In genomic region chr6:51585980-51586379, GRCm38 (mm10) we compare ENCODE assay signal across 8 mouse cellular contexts.
DNase-seq lines count a peak whose midpoint lies in the region; ATAC-seq and TF ChIP-seq lines count a peak whose summit lies in the region.

No protein-coding gene starts in this region.

- H3K36me3 ChIP-seq in forebrain, embryonic 16.5 days (ENCODE audit: control insufficient read depth, insufficient read depth) = no peaks in the 10 kb centered on the region
- H3K36me3 ChIP-seq in limb, embryonic 14.5 days (ENCODE audit: control insufficient read depth, insufficient read depth, low read length) = no peaks in the 10 kb centered on the region
- H3K36me3 ChIP-seq in thymus, adult 2 months (ENCODE audit: control insufficient read depth, insufficient read depth, low read length) = no peaks in the 10 kb centered on the region

- peak; percentile 58 for ATAC-seq in forebrain, embryonic 16.5 days
- ATAC-seq in limb, embryonic 14.5 days (ENCODE audit: low FRiP score, low read depth) = peak; percentile 39; the same call in 1 of the 2 replicates

- no peak for TF ChIP-seq CTCF in thymus, adult 2 months (IDR thresholded peaks at IDR 0.05; ENCODE audit: borderline replicate concordance, control insufficient read depth, extremely low read depth, insufficient read depth, low read length, poor library complexity)

- no peak overlapping the region for H3K27ac ChIP-seq in forebrain, embryonic 16.5 days (ENCODE audit: low read length)
- H3K27ac ChIP-seq in limb, embryonic 14.5 days (replicated peaks; ENCODE audit: low read depth, low read length) = no peak overlapping the region
- no peak overlapping the region for H3K27ac ChIP-seq in thymus, adult 2 months (ENCODE audit: control insufficient read depth, insufficient read depth, low read length)

- H3K9me3 ChIP-seq in forebrain, embryonic 16.5 days (ENCODE audit: control insufficient read depth, low read length) = no peaks in the 10 kb centered on the region
- no peaks in the 10 kb centered on the region for H3K9me3 ChIP-seq in limb, embryonic 14.5 days (ENCODE audit: control insufficient read depth, low read length)

- DNase-seq in urinary bladder, postnatal 14 days (ENCODE audit: low spot score) = peak; percentile 75
- no peak for DNase-seq in urinary bladder, postnatal 10 days (ENCODE audit: low spot score)
- DNase-seq in cerebellum, adult 11 months = peak; percentile 64
- DNase-seq in kidney, adult 18-20 months = peak; percentile 63
- peak; percentile 61 for DNase-seq in limb, embryonic 14.5 days (ENCODE audit: low spot score)
- peak; percentile 64 for DNase-seq in neural tube, embryonic 10.5 days (ENCODE audit: extremely low spot score, low spot score)
- peak; percentile 69 for DNase-seq in thymus, adult 2 months

- no peaks in the 10 kb centered on the region for H3K27me3 ChIP-seq in forebrain, embryonic 16.5 days (replicated peaks; ENCODE audit: control insufficient read depth, insufficient read depth, low read length)
- H3K27me3 ChIP-seq in limb, embryonic 14.5 days (ENCODE audit: control insufficient read depth, insufficient read depth, low read length) = no peaks in the 10 kb centered on the region; the same call in 1 of the 2 replicates
- H3K27me3 ChIP-seq in thymus, adult 2 months (ENCODE audit: control insufficient read depth, insufficient read depth, low read length) = no peaks in the 10 kb centered on the region

- H3K4me2 ChIP-seq in forebrain, embryonic 16.5 days (ENCODE audit: low read length) = no peak overlapping the region
- no peak overlapping the region for H3K4me2 ChIP-seq in limb, embryonic 14.5 days (replicated peaks; ENCODE audit: low read depth, low read length, severe bottlenecking)

- 29% methylated on average over 8 of the region's 8 CpGs for whole genome bisulfite sequencing in forebrain, embryonic 16.5 days
- WGBS in limb, embryonic 14.5 days = 27% methylated on average over 8 of the region's 8 CpGs
- WGBS in thymus, adult 2 months = 30% methylated on average over 8 of the region's 8 CpGs

- no peak for TF ChIP-seq POLR2A in limb, embryonic 14.5 days (IDR thresholded peaks at IDR 0.05; ENCODE audit: borderline replicate concordance, extremely low read depth, insufficient read depth, insufficient read length)
- no peak for TF ChIP-seq POLR2A in thymus, adult 2 months (IDR thresholded peaks at IDR 0.05; ENCODE audit: control insufficient read depth, extremely low read depth, insufficient read depth, low read length, poor library complexity)

- H3K4me3 ChIP-seq in forebrain, embryonic 16.5 days (replicated peaks; ENCODE audit: low read length) = no peak overlapping the region
- no peak overlapping the region for H3K4me3 ChIP-seq in limb, embryonic 14.5 days (replicated peaks; ENCODE audit: low read length)
- no peak overlapping the region for H3K4me3 ChIP-seq in thymus, adult 2 months (ENCODE audit: control insufficient read depth, insufficient read depth, low read length)

- H3K9ac ChIP-seq in forebrain, embryonic 16.5 days (replicated peaks; ENCODE audit: low read depth, low read length) = no peak overlapping the region
- no peak overlapping the region for H3K9ac ChIP-seq in limb, embryonic 14.5 days (ENCODE audit: low read depth, low read length, severe bottlenecking)

- peaks cover 6% of the 10 kb centered on the region for H3K4me1 ChIP-seq in forebrain, embryonic 16.5 days (replicated peaks; ENCODE audit: control insufficient read depth, insufficient read depth, low read length)
- peaks cover 4% of the 10 kb centered on the region; the same call in 1 of the 2 replicates for H3K4me1 ChIP-seq in limb, embryonic 14.5 days (ENCODE audit: control insufficient read depth, insufficient read depth, low read length)
- H3K4me1 ChIP-seq in thymus, adult 2 months (replicated peaks; ENCODE audit: control insufficient read depth, insufficient read depth, low read length) = peaks cover 2% of the 10 kb centered on the region; the same call in 1 of the 2 replicates
